Mouse (Mus musculus) bone marrow macrophage, adult 2 months (primary cell): ENCODE results near the gene Flcn.

Source experiments
- CTCF ChIP-seq: IDR thresholded peaks from 2 replicates; pipeline ENCODE4 v1.5.1; 2012; ENCODE audit warnings: low read depth, mild to moderate bottlenecking, low read length, moderate library complexity
- POLR2A ChIP-seq: IDR thresholded peaks from 2 replicates; pipeline ENCODE4 v1.6.1; 2012; ENCODE audit warnings: mild to moderate bottlenecking, low read depth, low read length, borderline replicate concordance

DNA sequence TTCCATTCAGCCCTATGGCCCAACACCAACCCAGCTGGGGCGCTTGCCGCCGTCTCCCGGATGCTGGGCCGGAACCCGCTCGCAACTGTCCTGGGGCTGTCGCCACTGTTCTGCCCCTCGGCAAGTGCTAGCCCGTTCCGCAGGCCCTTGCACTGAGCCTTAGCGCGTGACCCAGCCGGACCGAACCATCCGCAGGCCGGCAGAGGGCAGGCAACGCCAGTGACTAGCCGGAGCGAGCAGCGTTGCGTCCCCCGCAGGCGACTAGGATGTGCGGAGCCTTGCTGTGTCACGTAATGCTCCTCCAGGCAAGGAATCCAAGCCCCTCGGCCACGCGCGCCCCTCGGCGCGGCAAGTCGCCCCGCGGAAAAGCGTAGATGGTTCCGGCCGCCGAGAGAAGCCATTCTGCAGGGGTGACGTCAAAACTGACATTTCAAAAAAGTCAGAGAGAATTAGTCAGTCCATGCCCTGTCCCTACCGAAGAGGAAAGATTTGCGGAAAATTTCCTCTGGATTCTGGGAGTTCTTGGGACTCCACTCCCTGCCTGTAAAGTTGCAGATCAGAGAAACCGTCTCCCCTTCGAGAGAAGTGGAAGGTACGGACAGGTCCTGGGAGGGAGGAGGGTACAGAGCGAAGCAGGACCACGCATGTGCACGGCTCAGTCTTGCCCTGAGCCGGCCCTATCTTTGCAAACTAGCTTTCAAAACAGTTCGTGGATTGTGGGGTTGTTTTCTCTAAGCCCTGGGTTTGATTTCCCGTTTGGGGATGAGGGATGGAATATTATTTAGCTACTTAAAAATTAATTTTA, at the start of gene Flcn:
- TF ChIP-seq CTCF (no peak), POLR2A (peak; percentile 91; the same call in 1 of the 2 replicates)
